Comparison of ENCODE assay signal across 23 mouse cellular contexts in genomic region chr10:86367346-86367745, GRCm38 (mm10).
"Had no signal": no experiment of that assay in that cellular context is flagged by ENCODE, and none has a peak within 500 bp of the region (broad histone marks: within the 10 kb centered on the region; RNA-seq: fewer than 3 reads in every experiment).

No protein-coding gene starts in this region.

- H3K4me2 ChIP-seq: kidney, embryonic 15.5 days; limb, embryonic 13.5 days; liver, embryonic 12.5 days; liver, embryonic 15.5 days; lung, embryonic 15.5 days; midbrain, embryonic 15.5 days; neural tube, embryonic 12.5 days; neural tube, embryonic 15.5 days; stomach, embryonic 15.5 days had no signal

- H3K4me1 ChIP-seq: megakaryocyte, embryonic 14.5 days had no signal

- H3K4me3 ChIP-seq: kidney, embryonic 15.5 days; limb, embryonic 13.5 days; liver, embryonic 12.5 days; liver, embryonic 15.5 days; lung, embryonic 15.5 days; megakaryocyte, embryonic 14.5 days; midbrain, embryonic 10.5 days; midbrain, embryonic 15.5 days; neural tube, embryonic 12.5 days; neural tube, embryonic 15.5 days; stomach, embryonic 15.5 days had no signal

- DNase-seq: kidney, adult 8-10 months; kidney, postnatal 10 days; kidney, postnatal 36 days; liver; lung, adult 18-20 months; lung, postnatal 10 days; lung, postnatal 36 days; right cerebral cortex, adult 18-20 months; right cerebral cortex, postnatal 14 days; right cerebral cortex, postnatal 4 days; spleen, adult 18-20 months; thymus, postnatal 25 days had no signal

- H3K9me3 ChIP-seq: kidney, embryonic 15.5 days; limb, embryonic 13.5 days; liver, embryonic 12.5 days; liver, embryonic 15.5 days; lung, embryonic 15.5 days; midbrain, embryonic 10.5 days; midbrain, embryonic 15.5 days; neural tube, embryonic 12.5 days; neural tube, embryonic 15.5 days; stomach, embryonic 15.5 days had no signal

- H3K27me3 ChIP-seq: kidney, embryonic 15.5 days; limb, embryonic 13.5 days; lung, embryonic 15.5 days; midbrain, embryonic 15.5 days; neural tube, embryonic 12.5 days; neural tube, embryonic 15.5 days; stomach, embryonic 15.5 days had no signal

- ATAC-seq: liver, embryonic 12.5 days; midbrain, embryonic 15.5 days had no signal

- H3K9ac ChIP-seq: kidney, embryonic 15.5 days; limb, embryonic 13.5 days; liver, embryonic 12.5 days; liver, embryonic 15.5 days; lung, embryonic 15.5 days; midbrain, embryonic 15.5 days; neural tube, embryonic 12.5 days; neural tube, embryonic 15.5 days; stomach, embryonic 15.5 days had no signal

- H3K36me3 ChIP-seq: kidney, embryonic 15.5 days; limb, embryonic 13.5 days; liver, embryonic 12.5 days; liver, embryonic 15.5 days; lung, embryonic 15.5 days; midbrain, embryonic 10.5 days; midbrain, embryonic 15.5 days; neural tube, embryonic 12.5 days; neural tube, embryonic 15.5 days; stomach, embryonic 15.5 days had no signal

- H3K27ac ChIP-seq: kidney, embryonic 15.5 days; limb, embryonic 13.5 days; liver, embryonic 12.5 days; liver, embryonic 15.5 days; lung, embryonic 15.5 days; midbrain, embryonic 10.5 days; midbrain, embryonic 15.5 days; neural tube, embryonic 12.5 days; neural tube, embryonic 15.5 days; stomach, embryonic 15.5 days had no signal
